Mouse (Mus musculus): ENCODE results near the gene 1500015O10Rik. TPM values are rescaled to one million over a fixed set of nuclear protein-coding genes. Genes with fewer than 3 reads are reported as not detected.

Gene 1500015O10Rik
- polyA plus RNA-seq, 1 experiment from 2014 or later, result 3.0 TPM

GRCm38 (mm10) chr1:43764481-43764880 lies 34.1 kb downstream of the 1500015O10Rik start:
- no peak overlapping the region for H3K4me2 ChIP-seq (ENCODE audit: low read length)
- ATAC-seq (replicated peaks; ENCODE audit: low FRiP score, low TSS enrichment, low read depth) (no peak), DNase-seq (ENCODE audit: low spot score) (no peak)
- H3K4me1 ChIP-seq (replicated peaks; ENCODE audit: control insufficient read depth, insufficient read depth, low read length), result no peaks in the 10 kb centered on the region
- no peak overlapping the region for H3K27ac ChIP-seq (ENCODE audit: low read depth)
- no peak overlapping the region for H3K9ac ChIP-seq (ENCODE audit: low read length)
- no peak overlapping the region for H3K4me3 ChIP-seq (ENCODE audit: low read depth, low read length)
- H3K27me3 ChIP-seq (replicated peaks; ENCODE audit: control insufficient read depth, insufficient read depth, low read length), result no peaks in the 10 kb centered on the region
- H3K9me3 ChIP-seq (ENCODE audit: control insufficient read depth, low read length), result no peaks in the 10 kb centered on the region
- 93% methylated on average over 2 of the region's 2 CpGs for WGBS
- peaks cover 34% of the 10 kb centered on the region for H3K36me3 ChIP-seq (ENCODE audit: control insufficient read depth, insufficient read depth, low read length)

GRCm38 (mm10) chr1:43766328-43766727 lies 35.9 kb downstream of the 1500015O10Rik start:
- ATAC-seq (replicated peaks; ENCODE audit: low FRiP score, low TSS enrichment, low read depth), result no peak
- WGBS, result 94% methylated on average over 2 of the region's 2 CpGs
- no peaks in the 10 kb centered on the region for H3K27me3 ChIP-seq (replicated peaks; ENCODE audit: control insufficient read depth, insufficient read depth, low read length)

GRCm38 (mm10) chr1:43768385-43768990 lies 38.1 kb downstream of the 1500015O10Rik start:
- no peak for DNase-seq (ENCODE audit: low spot score)
- Histone ChIP-seq H3K27me3 (replicated peaks; ENCODE audit: control insufficient read depth, insufficient read depth, low read length) (no peaks in the 10 kb centered on the region), H3K4me2 (ENCODE audit: low read length) (no peak overlapping the region), H3K9ac (ENCODE audit: low read length) (no peak overlapping the region), H3K9me3 (ENCODE audit: control insufficient read depth, low read length) (no peaks in the 10 kb centered on the region), H3K4me3 (ENCODE audit: low read depth, low read length) (no peak overlapping the region), H3K4me1 (replicated peaks; ENCODE audit: control insufficient read depth, insufficient read depth, low read length) (no peaks in the 10 kb centered on the region), H3K36me3 (ENCODE audit: control insufficient read depth, insufficient read depth, low read length) (peaks cover 32% of the 10 kb centered on the region), H3K27ac (ENCODE audit: low read depth) (no peak overlapping the region)
- 71% methylated on average over 4 of the region's 4 CpGs for WGBS
- ATAC-seq (replicated peaks; ENCODE audit: low FRiP score, low TSS enrichment, low read depth), result no peak

More at GRCm38 (mm10) chr1:43766328-43766727, 35.9 kb downstream of the 1500015O10Rik start:
- Histone ChIP-seq H3K27ac (ENCODE audit: low read depth) (no peak overlapping the region), H3K4me2 (ENCODE audit: low read length) (no peak overlapping the region), H3K4me1 (replicated peaks; ENCODE audit: control insufficient read depth, insufficient read depth, low read length) (no peaks in the 10 kb centered on the region), H3K9me3 (ENCODE audit: control insufficient read depth, low read length) (no peaks in the 10 kb centered on the region), H3K4me3 (ENCODE audit: low read depth, low read length) (no peak overlapping the region), H3K36me3 (ENCODE audit: control insufficient read depth, insufficient read depth, low read length) (peaks cover 28% of the 10 kb centered on the region), H3K9ac (ENCODE audit: low read length) (no peak overlapping the region)
- DNase-seq (ENCODE audit: low spot score), result no peak

- peaks cover 27% of the 10 kb centered on the region for H3K36me3 ChIP-seq (ENCODE audit: control insufficient read depth, insufficient read depth, low read length)
- WGBS, result 43% methylated on average over 1 of the region's 1 CpGs
- no peaks in the 10 kb centered on the region for H3K9me3 ChIP-seq (ENCODE audit: control insufficient read depth, low read length)
- no peak overlapping the region for H3K27ac ChIP-seq (ENCODE audit: low read depth)
- H3K4me1 ChIP-seq (replicated peaks; ENCODE audit: control insufficient read depth, insufficient read depth, low read length), result no peaks in the 10 kb centered on the region
- no peak overlapping the region for H3K4me2 ChIP-seq (ENCODE audit: low read length)
- ATAC-seq (replicated peaks; ENCODE audit: low FRiP score, low TSS enrichment, low read depth) (no peak), DNase-seq (ENCODE audit: low spot score) (no peak)
- no peak overlapping the region for H3K9ac ChIP-seq (ENCODE audit: low read length)
- no peak overlapping the region for H3K4me3 ChIP-seq (ENCODE audit: low read depth, low read length)
- no peaks in the 10 kb centered on the region for H3K27me3 ChIP-seq (replicated peaks; ENCODE audit: control insufficient read depth, insufficient read depth, low read length)
These were observed 38.9 kb downstream of the 1500015O10Rik start for GRCm38 (mm10) chr1:43769348-43769747.

DNA sequence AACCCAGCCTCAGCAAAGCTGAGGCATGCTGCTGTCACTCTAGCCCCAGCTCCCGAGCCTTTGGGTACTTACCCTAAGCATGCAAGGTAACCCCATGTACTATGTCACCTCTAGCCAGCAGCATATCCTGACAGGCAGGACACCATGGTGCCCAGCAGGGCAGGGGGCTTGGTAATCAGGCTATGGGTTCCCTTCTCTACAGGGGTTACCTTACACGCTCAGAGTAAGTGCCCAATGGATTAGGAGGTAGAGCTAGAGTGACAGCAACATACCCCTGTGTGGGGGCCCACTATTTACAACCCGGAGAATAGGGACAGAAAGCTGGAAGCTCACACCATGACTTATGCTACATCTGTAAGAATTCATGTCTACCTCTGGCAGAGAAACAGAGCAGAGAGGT lies 39.6 kb downstream of the 1500015O10Rik start:
- ATAC-seq (replicated peaks; ENCODE audit: low FRiP score, low TSS enrichment, low read depth) (no peak), DNase-seq (ENCODE audit: low spot score) (no peak)
- Histone ChIP-seq H3K27ac (ENCODE audit: low read depth) (no peak overlapping the region), H3K4me2 (ENCODE audit: low read length) (no peak overlapping the region), H3K4me3 (ENCODE audit: low read depth, low read length) (no peak overlapping the region), H3K9ac (ENCODE audit: low read length) (no peak overlapping the region), H3K27me3 (replicated peaks; ENCODE audit: control insufficient read depth, insufficient read depth, low read length) (no peaks in the 10 kb centered on the region), H3K36me3 (ENCODE audit: control insufficient read depth, insufficient read depth, low read length) (peaks cover 21% of the 10 kb centered on the region), H3K9me3 (ENCODE audit: control insufficient read depth, low read length) (no peaks in the 10 kb centered on the region), H3K4me1 (replicated peaks; ENCODE audit: control insufficient read depth, insufficient read depth, low read length) (no peaks in the 10 kb centered on the region)
- WGBS, result 93% methylated on average over 3 of the region's 3 CpGs

DNA sequence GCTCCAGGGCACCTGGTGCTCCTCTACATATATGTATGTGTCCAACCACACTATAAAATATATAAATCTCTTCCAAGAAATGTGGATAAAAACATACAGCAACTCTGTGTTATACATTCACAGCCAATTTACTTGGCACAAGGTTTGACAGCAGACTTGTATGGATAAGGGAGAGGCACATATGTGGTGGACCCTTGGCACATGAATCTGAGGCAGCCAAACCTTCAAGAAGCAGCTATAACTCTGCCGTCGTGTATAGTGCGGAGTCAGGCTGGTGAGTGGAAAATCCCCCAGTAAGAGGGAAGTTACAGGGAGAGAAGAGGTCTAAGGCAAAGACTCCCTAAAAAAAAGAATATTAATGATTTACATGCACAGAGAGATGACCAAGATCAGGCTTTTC lies 42.3 kb downstream of the 1500015O10Rik start:
- H3K4me3 ChIP-seq (ENCODE audit: low read depth, low read length), result no peak overlapping the region
- H3K27me3 ChIP-seq (replicated peaks; ENCODE audit: control insufficient read depth, insufficient read depth, low read length), result no peaks in the 10 kb centered on the region
- no peaks in the 10 kb centered on the region for H3K4me1 ChIP-seq (replicated peaks; ENCODE audit: control insufficient read depth, insufficient read depth, low read length)
- H3K9ac ChIP-seq (ENCODE audit: low read length), result no peak overlapping the region
- whole genome bisulfite sequencing, result 93% methylated on average over 3 of the region's 3 CpGs
- ATAC-seq (replicated peaks; ENCODE audit: low FRiP score, low TSS enrichment, low read depth), result no peak
- no peaks in the 10 kb centered on the region for H3K9me3 ChIP-seq (ENCODE audit: control insufficient read depth, low read length)
- H3K27ac ChIP-seq (ENCODE audit: low read depth), result no peak overlapping the region
- H3K36me3 ChIP-seq (ENCODE audit: control insufficient read depth, insufficient read depth, low read length), result peaks cover 20% of the 10 kb centered on the region; the same call in 1 of the 2 replicates
- no peak overlapping the region for H3K4me2 ChIP-seq (ENCODE audit: low read length)
- no peak for DNase-seq (ENCODE audit: low spot score)

- DNase-seq (ENCODE audit: low spot score) (no peak), ATAC-seq (replicated peaks; ENCODE audit: low FRiP score, low TSS enrichment, low read depth) (no peak)
- H3K27ac ChIP-seq (ENCODE audit: low read depth), result no peak overlapping the region
- H3K27me3 ChIP-seq (replicated peaks; ENCODE audit: control insufficient read depth, insufficient read depth, low read length), result no peaks in the 10 kb centered on the region
- H3K36me3 ChIP-seq (ENCODE audit: control insufficient read depth, insufficient read depth, low read length), result peaks cover 21% of the 10 kb centered on the region
- H3K9me3 ChIP-seq (ENCODE audit: control insufficient read depth, low read length), result no peaks in the 10 kb centered on the region
- H3K4me3 ChIP-seq (ENCODE audit: low read depth, low read length), result no peak overlapping the region
- no peak overlapping the region for H3K4me2 ChIP-seq (ENCODE audit: low read length)
- WGBS, result 90% methylated on average over 4 of the region's 4 CpGs
- no peak overlapping the region for H3K9ac ChIP-seq (ENCODE audit: low read length)
- no peaks in the 10 kb centered on the region for H3K4me1 ChIP-seq (replicated peaks; ENCODE audit: control insufficient read depth, insufficient read depth, low read length)
These were observed 43.7 kb downstream of the 1500015O10Rik start for GRCm38 (mm10) chr1:43774126-43774525.

DNA sequence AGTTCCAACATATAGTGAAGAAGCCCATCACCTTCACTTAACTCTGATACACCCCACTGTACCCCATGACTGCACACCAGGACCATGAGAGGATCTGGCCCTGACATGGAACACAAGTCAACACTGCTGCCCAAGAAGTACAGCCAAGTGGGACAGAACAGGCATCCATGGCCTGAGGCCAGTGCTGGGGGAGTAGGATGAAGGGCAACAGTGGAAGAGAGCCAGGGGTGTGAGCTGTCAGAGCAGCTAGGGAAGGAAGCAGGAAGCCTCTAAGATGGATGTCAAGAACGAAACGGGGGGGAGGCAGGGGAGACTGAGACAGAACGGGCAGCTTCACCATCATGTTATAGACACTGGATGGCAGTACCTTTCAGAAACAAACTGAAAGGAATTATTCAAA lies 45.7 kb downstream of the 1500015O10Rik start:
- Histone ChIP-seq H3K27me3 (replicated peaks; ENCODE audit: control insufficient read depth, insufficient read depth, low read length) (no peaks in the 10 kb centered on the region), H3K4me1 (replicated peaks; ENCODE audit: control insufficient read depth, insufficient read depth, low read length) (no peaks in the 10 kb centered on the region), H3K4me2 (ENCODE audit: low read length) (no peak overlapping the region), H3K9ac (ENCODE audit: low read length) (no peak overlapping the region), H3K9me3 (ENCODE audit: control insufficient read depth, low read length) (no peaks in the 10 kb centered on the region), H3K36me3 (ENCODE audit: control insufficient read depth, insufficient read depth, low read length) (peaks cover 23% of the 10 kb centered on the region), H3K27ac (ENCODE audit: low read depth) (no peak overlapping the region), H3K4me3 (ENCODE audit: low read depth, low read length) (no peak overlapping the region)
- 84% methylated on average over 3 of the region's 3 CpGs for WGBS
- no peak for ATAC-seq (replicated peaks; ENCODE audit: low FRiP score, low TSS enrichment, low read depth)
- no peak for DNase-seq (ENCODE audit: low spot score)

DNA sequence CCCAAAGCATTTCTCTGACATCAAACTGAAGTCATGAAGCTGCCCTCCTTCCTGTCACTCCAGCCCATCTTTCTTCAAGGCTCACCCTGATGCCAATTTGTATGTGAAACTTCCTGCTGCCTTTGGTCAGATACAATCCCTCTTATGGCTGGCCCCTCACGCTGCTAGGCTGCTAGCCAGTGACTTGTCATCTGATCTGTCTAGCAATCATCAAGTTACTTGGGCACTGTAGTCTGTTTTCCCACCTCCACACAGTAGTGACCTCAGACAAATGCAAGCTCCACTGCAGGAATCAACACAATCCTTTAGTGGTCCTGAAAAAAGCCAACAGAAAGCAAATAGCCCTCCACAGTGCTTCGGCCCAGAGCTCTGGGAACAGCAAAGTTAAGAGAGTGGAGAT lies 50.8 kb downstream of the 1500015O10Rik start:
- H3K27ac ChIP-seq (ENCODE audit: low read depth), result peak overlapping the region; percentile 34; the same call in 1 of the 2 replicates
- H3K36me3 ChIP-seq (ENCODE audit: control insufficient read depth, insufficient read depth, low read length), result peaks cover 20% of the 10 kb centered on the region; the same call in 1 of the 2 replicates
- H3K4me3 ChIP-seq (ENCODE audit: low read depth, low read length), result no peak overlapping the region
- H3K9ac ChIP-seq (ENCODE audit: low read length), result no peak overlapping the region
- H3K4me2 ChIP-seq (ENCODE audit: low read length), result no peak overlapping the region
- ATAC-seq (replicated peaks; ENCODE audit: low FRiP score, low TSS enrichment, low read depth) (no peak), DNase-seq (ENCODE audit: low spot score) (no peak)
- no peaks in the 10 kb centered on the region for H3K9me3 ChIP-seq (ENCODE audit: control insufficient read depth, low read length)
- no peaks in the 10 kb centered on the region for H3K4me1 ChIP-seq (replicated peaks; ENCODE audit: control insufficient read depth, insufficient read depth, low read length)
- 78% methylated on average over 2 of the region's 2 CpGs for WGBS
- H3K27me3 ChIP-seq (replicated peaks; ENCODE audit: control insufficient read depth, insufficient read depth, low read length), result no peaks in the 10 kb centered on the region

Measured in intestine, embryonic 14.5 days (tissue).